Mouse (Mus musculus) neural tube, embryonic 10.5 days (tissue): ENCODE results near the gene Tmigd3.

Experiments used
- DNase-seq: peaks from one replicate; pipeline ENCODE4 v3.0.0-alpha.2; 2017; ENCODE audit warnings: low spot score; ENCODE audit errors: extremely low spot score

Gene Tmigd3

DNA sequence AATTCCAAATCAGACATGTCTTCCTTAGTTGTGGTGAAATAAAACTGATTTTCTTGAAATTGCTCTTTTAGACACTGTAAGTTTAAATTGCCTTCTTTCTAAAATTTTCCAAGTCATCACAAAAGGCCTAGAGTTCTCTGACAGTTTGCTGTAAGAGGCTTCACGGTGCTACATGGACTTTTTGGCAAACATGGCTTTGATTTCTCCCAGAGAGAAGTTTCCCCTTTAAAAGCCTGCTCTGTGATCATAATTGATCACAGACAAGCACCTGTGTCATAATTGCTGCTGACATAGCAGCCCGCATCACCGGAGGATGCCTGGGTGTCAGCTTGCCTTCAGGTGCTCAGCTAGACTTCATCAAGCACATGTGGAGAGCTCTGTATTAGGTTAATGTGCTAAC, at the start of gene Tmigd3, which contains the start of gene Adora3:
Gene Tmigd3 (plus strand): TSS at position 346 of the 400 bp plus-strand sequence.
Gene Adora3 (plus strand): TSS at position 301 of the 400 bp plus-strand sequence.
- DNase-seq = no peak

DNA sequence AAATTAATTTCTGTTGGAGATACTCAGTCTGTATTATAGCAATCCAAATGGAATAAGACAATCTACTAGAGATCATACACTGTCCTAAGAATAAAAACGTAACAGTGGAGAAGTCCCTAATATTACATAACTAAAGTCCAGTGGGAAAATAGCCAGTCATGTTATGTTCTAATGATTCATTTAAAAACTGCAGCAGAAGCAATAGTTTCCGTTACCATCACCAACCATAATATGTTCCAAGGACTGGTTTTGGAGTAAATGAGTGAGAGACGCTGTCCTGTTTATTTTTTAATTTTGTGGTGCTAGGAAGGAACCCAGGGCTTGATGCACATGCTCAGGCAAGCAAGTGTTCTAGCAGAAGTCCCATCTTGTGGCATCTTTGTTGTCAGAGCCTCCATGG, 49.2 kb upstream of the Tmigd3 start:
- DNase-seq = no peak

DNA sequence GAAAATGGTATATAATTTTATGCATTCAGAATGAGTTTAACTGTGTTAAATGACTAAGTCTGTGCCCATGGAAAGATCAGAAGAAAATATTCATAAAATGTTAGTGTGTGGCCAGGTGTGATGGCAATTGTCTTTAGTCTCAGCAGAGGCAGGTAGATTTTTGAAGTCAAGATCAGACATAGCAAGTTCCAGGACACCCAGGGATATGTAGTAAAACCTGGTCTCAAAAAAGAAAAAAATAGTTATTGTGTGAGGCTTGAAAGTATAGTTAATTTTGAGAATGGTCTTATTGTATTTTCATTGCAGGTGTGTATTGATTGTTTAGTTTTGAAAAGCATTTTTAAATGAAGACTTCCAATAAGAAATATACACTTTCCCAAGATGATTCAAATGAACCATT, 47.1 kb upstream of the Tmigd3 start:
- DNase-seq = no peak

DNA sequence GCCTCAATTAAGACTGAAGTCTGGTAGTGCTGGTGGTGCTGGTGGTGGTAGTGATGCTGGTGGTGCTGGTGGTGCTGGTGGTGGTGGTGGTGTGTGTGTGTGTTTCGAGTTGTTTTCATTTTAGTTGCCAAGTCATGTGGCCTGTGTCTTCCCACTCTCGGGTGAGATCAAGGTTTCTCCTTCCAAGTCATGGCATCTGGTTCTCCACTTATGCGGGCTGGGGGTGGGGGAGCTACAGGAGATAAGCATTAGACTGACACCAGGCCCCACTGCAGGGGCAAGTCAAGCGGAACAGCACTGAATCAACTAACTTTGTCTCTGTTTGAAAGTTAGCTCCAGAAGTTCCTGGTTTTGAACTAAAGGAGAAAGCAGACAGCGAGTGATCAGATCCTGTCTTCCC, 46.6 kb upstream of the Tmigd3 start:
- DNase-seq = peak; percentile 37

DNA sequence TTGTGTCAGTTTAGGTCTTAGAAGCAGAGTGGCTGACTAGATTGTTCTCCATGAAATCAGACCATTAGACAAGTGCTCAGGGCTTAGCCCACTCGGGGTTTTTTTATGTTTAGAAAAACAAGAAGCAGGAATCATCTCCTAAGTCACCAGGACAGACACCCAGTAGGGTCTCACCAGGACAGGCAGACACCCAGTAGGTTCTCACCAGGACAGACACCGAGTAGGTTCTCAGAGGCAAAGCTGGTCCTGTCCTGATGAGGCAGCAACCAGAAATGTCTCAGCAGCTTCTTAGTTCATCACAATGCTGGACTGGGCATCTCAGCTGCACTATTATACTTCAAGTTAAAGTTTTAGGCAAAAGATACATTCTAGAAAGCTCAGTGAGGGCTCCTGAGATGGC, 46.0 kb upstream of the Tmigd3 start:
- no peak for DNase-seq

DNA sequence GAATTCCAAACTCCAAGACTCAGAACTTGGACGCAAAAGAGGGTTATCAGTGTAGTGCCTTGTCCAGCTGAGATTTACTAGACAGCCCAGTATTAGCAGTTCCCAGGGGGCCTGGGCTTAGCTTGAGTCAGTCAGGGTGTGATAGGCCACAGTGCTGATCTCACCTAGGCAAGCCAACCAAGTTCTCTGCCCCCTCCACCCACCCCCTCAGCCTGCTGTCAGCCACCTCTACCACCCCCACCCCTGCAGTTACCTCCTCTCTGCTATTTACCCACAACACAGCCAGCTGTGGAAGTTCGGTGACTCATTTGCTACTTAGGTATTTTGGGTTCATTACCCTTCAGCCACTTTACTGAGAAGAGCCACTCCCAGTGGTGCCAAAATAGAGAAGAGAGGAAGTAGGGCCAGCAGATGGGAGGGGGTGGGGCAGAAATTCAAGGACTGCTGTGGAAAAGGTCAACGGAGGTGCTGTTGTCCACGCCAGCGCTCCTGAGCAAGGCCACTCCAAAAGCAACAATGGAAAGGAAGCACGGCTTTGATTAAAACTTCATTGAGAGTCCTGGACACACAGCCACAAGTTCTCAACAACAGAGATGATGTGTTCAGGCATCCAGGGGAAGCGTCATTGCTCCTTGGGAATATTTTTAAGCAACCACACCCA, 45.1 kb upstream of the Tmigd3 start:
- DNase-seq = no peak

DNA sequence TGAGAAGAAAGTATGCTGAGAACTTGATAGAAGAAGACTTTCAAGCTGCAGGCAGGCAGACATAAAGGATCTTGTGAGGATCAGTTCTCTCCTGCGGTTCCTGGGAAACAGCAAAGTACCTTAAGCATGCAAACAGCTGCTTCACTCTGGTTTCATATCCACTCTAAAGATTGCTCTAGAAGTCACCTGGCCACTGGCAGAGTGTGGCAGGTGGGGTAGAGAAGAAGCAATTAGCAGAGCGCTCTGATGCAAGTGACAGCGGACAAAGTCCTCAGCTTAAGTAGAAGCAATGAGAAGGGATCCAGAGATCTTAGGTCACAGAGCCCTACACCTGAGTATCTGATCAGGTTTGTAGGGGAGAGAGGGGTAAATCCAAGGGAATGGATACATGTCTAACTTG, 39.1 kb upstream of the Tmigd3 start:
- no peak for DNase-seq

DNA sequence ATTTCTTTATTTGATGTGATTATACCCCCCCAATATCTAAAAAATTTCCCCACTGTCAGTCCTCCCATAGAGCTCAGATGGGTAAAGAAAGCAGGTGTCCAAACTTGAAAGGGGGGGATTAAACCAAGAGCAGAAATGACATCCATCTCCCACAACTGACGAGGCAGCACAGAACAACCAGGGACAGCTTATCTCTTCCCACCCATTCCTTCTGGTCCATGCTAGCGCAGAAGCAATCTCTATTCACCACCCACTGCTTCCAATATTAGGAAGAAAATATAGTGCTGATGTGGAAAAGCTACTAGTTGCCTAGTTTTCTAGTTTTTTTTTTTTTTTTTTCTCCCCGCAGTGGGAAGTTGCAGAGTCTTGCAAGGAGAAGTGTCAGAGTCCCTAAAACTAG, 34.8 kb upstream of the Tmigd3 start:
- no peak for DNase-seq

DNA sequence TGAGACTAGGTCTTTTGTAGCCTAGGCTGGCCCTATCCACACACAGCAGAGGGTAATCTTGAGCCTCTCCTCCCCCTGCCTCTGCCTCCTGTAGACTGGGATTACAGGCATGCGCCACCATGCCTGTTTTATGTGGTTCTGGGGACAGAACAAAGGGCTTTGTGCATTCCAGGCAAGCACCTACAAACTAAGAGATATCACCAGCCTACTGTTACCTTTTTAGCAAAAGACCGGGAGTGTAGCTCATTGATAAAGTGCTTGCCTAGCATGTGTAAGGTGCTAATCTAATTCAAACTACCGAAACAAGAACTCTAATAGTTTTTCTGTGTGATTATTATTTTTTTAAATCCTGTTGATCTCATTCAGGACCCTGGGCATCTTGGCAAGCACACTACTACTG, 33.8 kb upstream of the Tmigd3 start:
- no peak for DNase-seq

DNA sequence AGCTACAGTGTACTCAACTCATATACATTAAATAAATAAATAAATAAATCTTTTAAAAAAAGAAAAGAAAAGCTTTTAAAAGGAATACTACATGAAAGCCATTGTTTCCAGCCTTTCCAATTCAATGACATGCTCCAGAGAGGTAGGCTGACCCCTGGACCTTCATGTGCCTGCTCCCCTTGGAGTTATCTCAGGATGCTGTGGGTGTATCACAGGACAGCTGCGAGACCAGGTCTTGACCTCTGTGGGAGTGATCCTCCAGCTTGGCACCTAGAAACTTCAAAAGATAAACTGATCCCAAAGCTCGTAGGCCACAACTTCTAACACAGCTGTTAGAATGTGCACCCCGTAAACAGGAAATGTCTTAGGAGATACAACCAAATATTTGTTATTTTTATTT, 32.0 kb upstream of the Tmigd3 start:
- no peak for DNase-seq

DNA sequence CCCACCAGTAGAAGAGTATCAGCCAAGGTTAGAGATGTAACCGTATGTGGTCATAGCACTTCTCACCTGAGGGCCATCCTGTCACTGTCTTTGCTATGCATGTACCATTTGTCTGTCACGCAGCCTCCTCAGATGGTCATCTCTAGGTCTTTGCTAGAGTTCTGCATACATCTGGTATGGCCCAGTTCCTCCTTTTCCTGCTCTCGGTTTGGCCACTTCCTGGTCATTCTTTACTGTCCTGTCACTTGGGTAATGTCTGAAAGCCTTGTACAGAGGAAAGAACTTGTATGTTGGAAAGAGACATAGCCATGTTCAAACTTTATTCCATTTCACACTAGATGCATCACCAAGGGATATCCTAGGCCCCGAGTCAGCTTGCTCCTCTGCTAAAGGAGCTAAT, 30.9 kb upstream of the Tmigd3 start:
- DNase-seq = no peak

DNA sequence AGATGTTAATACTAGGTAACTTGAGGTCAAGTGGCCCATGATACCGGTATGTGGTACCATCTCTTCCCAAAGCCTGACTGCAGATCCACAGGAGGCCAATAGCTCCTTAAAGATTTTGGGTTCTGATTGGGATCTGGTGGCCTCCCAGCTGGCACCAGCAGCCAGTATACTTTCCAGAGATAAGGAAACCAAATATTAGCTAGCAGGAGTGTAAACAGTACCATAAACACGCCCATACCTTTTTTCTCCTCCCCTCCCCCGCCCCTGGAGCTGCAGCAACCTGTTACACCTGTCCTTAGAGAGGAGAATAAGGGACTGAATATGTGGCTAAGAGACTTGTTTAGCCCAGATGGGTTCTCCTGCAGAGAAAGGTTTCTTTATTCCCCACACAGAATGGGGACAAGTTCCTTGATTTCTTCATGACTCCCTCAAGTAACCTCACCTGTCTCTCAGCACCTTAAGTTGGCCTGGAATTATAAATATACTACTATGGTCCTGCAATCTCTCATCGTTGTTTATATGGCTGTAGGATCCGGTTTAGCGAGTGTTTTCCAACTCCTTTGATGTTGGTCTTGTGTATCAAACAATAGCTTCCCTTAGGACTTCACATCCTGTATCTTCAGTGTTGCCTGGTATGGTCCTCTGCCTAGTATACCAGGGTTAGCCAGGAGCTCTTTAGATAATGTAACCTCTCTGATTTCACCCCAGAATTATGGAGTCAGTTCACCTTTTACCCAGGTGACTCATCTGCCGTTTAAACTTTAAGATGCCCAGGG, 24.2 kb upstream of the Tmigd3 start:
- no peak for DNase-seq

DNA sequence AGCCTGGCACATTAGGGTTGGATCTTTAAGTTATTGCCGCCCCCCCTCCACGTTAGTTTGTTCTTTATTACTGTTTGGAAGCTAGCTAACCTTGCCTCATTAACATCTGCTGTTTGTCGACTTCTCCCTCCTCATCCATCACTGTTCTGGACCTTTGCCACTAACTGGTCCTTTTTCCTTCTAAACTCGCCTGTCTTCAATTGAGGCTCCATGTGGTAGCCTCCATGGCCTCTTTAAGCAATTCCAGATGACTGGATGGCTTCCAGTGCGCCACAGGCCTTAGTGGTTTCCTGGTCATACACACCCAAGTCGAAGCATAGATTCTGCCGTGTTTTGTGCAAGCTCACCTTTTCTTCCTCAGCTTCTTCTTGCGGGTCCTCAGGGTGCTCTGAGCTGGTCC, 16.9 kb upstream of the Tmigd3 start:
- DNase-seq = peak; percentile 44

DNA sequence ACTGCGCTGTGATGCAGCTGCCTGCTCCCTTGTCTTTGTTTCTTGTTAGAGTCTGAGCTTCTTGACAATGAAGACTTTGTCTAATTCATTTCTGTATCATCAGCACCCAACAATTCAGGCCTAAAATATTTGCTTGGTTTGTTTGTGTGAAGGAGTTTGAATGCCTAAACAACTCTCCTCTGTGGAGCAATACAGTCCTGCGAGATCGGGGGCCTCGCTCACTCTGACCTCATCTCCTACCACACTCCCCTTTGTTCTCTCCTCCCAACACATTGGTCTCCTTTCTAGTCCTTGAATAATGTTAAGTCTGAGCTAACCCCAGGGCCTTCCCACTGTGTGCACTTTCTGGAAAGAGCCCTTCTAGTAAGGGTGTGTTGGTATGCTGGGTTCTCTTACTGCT, 15.9 kb upstream of the Tmigd3 start:
- no peak for DNase-seq

DNA sequence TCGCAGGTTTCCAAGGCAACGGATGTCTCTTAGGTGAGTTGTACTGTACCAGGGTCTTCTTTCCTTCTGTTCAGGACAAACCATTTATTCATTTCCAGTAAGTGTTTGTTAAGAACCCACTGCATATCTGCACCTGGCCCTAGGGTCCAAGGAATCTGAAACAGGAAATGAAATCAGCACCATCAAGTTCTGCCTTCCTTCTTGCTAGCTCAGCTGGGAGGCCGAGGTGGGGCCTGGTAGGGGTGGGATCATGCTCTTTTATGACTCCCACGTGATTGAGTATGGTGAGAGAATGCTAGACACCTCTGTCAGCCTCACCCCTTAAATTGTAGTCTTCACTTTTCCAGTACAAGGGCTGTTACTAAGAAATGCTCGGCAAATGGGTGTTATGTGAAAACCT, 13.2 kb upstream of the Tmigd3 start:
- DNase-seq = no peak

DNA sequence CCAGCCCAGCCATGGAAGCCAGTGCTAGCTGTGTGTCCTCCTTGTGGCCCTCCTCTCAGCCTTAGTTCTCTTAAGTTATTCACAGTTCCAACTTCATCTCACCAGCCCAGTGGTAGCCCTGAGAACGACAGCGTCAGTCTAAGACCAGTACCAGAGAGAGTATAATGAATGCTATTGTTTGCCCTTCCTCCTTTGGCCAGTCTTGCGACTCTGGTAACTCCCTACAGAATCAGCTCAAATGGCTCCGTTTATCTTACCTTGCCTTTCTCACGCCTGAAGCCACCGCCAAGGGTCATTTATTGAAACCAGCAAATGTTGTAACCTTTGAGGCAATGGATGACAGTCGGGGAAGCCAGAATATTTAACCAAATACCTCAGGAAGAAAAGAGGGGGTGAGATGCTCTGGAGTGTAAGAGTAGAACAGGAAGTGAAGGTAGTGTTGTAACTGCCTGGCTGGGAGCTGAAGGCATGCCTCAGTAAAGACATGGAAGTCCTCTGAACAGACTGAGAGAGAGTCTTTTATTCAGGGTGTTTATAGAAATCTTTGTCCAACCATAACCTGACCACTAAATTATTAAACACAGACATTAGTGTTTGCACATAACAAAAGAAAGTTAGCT, 8.8 kb upstream of the Tmigd3 start:
- no peak for DNase-seq

DNA sequence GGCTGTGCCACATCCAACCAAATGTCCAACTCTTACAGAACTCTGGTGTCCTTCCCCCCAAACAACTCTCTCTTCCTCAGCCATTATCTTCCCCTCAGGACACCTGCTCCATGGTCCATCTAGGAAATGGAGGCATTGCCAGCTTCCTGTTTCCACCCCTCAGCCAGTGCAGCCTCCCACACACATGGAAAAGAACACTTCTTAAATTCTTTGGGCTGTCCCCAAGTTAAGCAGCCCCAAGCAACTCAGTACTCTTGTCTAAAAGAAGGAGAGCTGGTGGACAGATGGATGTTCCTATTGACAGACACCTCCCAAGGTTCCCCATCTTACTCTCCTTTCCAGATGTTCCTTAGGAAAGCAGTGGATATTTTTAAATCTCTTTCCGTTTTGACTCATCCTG, 6.6 kb upstream of the Tmigd3 start:
- no peak for DNase-seq

DNA sequence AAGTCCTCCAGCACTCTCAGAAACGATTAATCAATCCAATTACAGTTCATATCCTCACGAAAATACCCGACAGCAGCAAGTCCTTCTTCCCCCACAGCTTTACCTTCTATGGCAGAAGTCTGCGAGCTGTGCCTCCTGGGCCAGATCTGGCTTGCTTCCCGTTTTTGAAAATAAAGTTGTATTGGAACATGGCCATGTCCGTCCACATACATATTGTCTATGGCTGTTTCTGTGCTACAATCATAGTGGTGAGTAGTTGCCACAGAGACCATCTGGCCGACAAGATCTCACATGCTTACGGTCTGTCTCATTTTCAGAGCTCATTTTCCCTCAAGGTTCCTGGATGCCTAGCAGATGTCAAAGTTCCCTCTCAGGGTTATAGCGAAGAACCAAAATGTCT, 5.6 kb upstream of the Tmigd3 start:
- no peak for DNase-seq

DNA sequence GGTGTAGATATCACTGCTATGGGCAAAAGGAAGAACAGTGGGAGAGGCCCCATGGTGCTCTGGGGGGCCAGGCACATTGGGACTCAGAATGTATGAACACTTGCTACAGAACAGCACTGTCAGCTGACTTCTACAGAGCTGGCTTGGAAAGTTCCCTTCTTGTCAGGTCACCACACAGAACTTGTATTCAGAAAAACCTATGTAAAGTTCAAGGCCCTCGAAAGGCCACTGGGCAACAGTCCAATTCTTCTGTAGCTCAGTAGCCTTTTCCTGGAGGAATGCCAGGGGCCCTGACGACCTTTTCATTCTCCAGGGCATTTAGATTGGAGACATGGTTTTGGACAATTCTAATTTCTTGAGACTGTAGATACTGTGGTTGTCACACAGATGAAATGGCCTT, 2.6 kb upstream of the Tmigd3 start:
- no peak for DNase-seq

DNA sequence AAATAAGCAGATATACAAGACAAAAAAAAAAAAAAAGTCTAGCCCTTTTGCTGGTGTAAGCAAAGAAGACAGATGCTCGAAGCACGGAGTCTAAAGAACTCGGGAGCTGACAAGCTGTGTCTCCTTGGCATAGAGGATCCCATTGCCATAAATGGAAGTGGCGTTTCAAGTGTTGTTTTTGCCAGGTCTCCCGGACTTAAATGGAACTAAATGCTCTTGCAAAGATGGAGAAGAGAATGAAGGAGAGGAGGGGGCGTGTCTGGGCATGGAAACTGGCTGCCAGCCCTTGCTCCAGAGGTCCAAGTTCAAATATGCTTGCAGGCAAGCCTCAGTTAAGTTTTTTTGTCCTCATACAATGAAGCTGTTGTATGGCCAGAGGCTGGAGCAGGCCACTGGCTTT, 1.3 kb downstream of the Tmigd3 start:
- DNase-seq = no peak

DNA sequence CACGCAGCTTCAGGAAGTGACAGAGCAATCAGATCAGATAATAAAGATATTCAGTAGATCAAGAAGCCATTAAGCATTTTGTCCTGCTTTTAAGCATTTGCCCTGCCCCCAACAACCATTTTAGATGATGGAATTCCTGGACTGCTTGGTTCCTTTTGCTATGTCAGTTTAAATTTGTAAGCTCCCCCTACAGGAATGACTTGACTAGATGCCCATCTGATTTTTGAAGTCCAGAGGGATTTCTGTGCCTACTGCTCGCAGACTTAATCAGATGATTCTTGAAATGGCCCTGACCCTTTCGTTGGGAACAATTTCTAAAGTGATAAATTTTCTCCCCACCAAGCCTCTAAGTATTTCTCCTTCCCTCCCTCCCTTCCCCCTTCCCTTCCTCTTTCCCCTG, 1.9 kb downstream of the Tmigd3 start:
- DNase-seq = no peak
